Mouse (Mus musculus): ENCODE measurements around the gene Atg4d. TPM values are rescaled to one million over a fixed set of nuclear protein-coding genes. Genes with fewer than 3 reads are reported as not detected.
"Not testable (repeated sequence)": the region's sequence is repeated elsewhere in the genome, so short reads cannot be mapped to it uniquely, and the experiment has no call there.

The Atg4d gene
- polyA plus RNA-seq, 1 experiment from 2014 or later: 53.1 TPM

DNA sequence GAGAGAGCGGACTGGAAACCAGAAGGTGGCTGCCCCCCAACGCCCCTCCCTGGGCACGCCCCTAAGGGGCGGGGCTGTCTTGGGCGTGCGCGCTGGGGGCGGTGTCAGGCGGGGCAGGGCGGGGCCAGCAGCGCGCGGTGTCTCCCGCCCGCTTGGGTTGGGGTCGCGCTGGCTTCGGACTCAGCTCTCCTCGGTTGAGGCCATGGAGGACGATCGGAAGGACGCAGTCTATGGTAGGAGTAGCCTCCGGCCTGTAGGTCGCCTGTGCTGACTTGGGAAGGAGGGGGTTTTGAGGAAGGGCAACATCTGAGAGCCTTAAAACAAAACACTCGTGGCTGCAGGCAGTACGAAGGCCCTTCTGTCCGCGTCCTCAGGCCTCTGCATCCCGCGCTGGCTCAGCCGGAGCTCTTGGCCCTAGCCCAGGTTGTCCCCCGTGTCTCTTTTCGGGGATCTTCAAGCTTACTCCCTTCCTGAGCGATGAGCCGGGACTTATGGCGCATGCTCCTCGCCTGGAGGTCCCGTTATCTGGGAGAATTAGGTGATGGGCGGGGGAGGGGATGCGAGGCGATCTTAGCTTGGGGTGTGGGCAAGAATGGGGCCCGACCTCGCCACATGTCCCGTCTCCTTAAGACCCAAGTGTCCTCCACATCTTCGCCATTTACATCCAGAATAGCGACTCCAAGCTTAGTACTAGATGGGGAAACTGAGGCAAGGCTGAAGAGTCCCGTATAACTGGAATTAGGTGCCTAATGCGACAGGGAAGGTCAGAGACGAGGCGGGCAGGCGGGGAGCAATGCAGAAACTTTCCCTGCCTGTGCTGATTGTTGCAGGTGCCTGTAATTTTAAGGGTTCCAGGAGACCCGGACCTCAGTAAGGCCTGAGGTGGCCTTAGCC, 55.8 kb downstream of the Atg4d start, which contains the start of gene Slc44a2:
Gene Slc44a2 (plus strand): TSS at position 80 of the 894 bp plus-strand sequence.
- H3K4me1 ChIP-seq: peaks cover 17% of the 10 kb centered on the region
- H3K27me3 ChIP-seq: no peaks in the 10 kb centered on the region
- H3K9ac ChIP-seq (replicated peaks): peak within 1 kb of the TSS; percentile 83
- peak within 1 kb of the TSS; percentile 88 for H3K4me3 ChIP-seq
- under 1% methylated on average over 52 of the region's 52 CpGs for WGBS
- H3K4me2 ChIP-seq (replicated peaks): peak within 1 kb of the TSS; percentile 87
- H3K27ac ChIP-seq (replicated peaks): peak within 1 kb of the TSS; percentile 49
- ATAC-seq (replicated peaks): peak; percentile 93
- no peaks in the 10 kb centered on the region for H3K36me3 ChIP-seq
- no peaks in the 10 kb centered on the region for H3K9me3 ChIP-seq

DNA sequence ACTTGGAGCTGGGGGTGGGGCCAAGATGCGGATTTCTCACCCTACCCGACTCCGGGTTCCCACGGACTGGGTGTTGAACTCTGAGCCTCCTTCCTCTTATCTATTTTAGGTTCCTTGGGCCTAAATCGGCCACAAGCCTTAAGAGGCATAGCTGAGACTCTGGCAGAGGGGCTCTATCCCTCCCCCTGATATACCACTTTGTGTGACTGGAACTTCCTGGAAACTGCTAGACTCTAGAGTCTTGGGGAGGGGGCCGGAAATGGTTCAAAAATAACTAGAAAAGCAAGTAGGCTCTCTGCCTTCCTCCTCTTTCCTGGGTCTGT, 56.4 kb downstream of the Atg4d start:
- Histone ChIP-seq H3K36me3 (no peaks in the 10 kb centered on the region), H3K9me3 (no peaks in the 10 kb centered on the region), H3K4me1 (peaks cover 17% of the 10 kb centered on the region), H3K4me2 (replicated peaks) (peak overlapping the region; percentile 87), H3K27ac (replicated peaks) (0 out of 2 replicates have a peak overlapping the region, but pooled peaks have one; percentile 10), H3K4me3 (peak overlapping the region; percentile 88), H3K27me3 (no peaks in the 10 kb centered on the region), H3K9ac (replicated peaks) (peak overlapping the region; percentile 83)
- WGBS: 15% methylated on average over 6 of the region's 6 CpGs
- ATAC-seq (replicated peaks): no peak; the same call in 1 of the 2 replicates

DNA sequence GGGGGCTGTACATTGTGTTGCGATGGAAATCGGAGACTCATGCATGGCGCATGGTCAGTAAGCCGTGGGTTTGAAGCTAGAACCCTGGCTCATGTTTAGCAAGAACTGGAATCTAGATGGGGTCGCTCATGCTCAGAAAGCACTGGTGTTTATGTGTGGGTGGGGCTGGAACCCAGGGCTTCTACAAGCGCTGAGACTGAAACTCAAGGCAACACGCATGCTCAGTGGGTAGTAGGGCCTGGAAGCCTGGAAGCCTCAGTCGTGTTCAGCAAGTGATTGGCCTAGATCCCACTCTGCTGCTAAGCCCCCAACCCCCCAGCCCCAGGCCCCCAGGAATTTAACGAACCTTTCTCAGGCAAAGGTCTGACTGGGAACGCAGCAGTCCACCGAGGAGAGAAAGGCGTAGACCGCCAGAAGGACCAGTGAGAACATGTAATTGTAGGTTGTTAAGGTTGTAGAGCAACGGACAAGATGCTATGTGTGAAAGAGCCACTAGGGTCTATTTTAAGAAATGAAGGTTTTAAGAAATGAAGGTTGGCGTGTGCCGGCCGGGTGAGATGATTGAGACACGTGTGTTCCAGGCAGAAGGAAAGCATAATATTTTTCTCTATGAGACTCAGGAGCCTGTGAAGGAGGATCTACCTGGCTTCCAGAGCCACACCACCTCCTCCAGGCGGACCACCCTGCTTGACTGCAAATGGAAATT, 57.3 kb downstream of the Atg4d start:
- H3K27ac ChIP-seq (replicated peaks): no peak overlapping the region
- H3K9ac ChIP-seq (replicated peaks): no peak overlapping the region
- H3K4me1 ChIP-seq: peaks cover 17% of the 10 kb centered on the region
- H3K27me3 ChIP-seq: no peaks in the 10 kb centered on the region
- peak overlapping the region; percentile 87 for H3K4me2 ChIP-seq (replicated peaks)
- ATAC-seq (replicated peaks): no peak
- H3K36me3 ChIP-seq: no peaks in the 10 kb centered on the region
- peak overlapping the region; percentile 88 for H3K4me3 ChIP-seq
- 75% methylated on average over 19 of the region's 19 CpGs for WGBS
- H3K9me3 ChIP-seq: no peaks in the 10 kb centered on the region

DNA sequence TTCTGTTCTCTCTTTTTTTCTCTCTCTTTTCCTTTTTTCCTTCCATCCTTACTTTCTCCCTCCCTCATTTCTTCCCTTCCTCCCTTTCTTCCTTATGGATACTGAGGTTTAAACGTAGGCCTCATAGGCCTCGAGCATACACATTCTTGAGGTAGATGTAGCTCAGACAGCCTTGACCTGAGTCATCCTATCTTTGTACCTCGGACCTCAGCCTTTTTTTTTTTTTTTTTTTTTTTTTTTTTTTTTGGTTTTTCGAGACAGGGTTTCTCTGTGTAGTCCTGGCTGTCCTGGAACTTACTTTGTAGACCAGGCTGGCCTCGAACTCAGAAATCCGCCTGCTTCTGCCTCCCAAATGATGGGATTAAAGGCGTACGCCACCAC, 57.8 kb downstream of the Atg4d start:
- not testable (repeated sequence) for H3K27ac ChIP-seq (replicated peaks); ATAC-seq (replicated peaks); H3K9me3 ChIP-seq; H3K36me3 ChIP-seq; H3K27me3 ChIP-seq; H3K4me3 ChIP-seq; H3K9ac ChIP-seq (replicated peaks); H3K4me2 ChIP-seq (replicated peaks)
- peaks cover 17% of the 10 kb centered on the region for H3K4me1 ChIP-seq
- 92% methylated on average over 8 of the region's 8 CpGs for WGBS

DNA sequence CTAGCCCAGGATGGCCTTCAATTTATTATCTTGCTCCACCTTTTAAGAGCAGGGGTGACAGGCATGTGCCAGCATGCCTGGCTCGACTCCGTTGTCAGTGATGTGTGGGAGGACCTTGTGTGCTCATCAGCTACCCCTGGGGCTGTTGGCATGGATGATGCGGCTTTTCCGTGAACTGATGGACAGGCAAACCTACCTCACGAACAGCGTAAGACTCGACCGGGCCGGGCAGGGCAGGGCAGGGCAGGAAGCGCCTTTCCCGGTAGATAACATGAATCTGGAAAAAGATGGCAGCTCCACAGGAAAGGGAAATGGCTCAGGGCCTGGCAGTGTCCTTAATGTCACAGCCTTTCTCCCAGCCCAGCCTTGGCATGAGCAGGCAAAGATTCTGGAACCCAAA, 59.2 kb downstream of the Atg4d start:
- Histone ChIP-seq H3K4me1 (peaks cover 17% of the 10 kb centered on the region), H3K36me3 (no peaks in the 10 kb centered on the region), H3K9me3 (no peaks in the 10 kb centered on the region), H3K4me3 (no peak overlapping the region), H3K9ac (replicated peaks) (no peak overlapping the region), H3K4me2 (replicated peaks) (no peak overlapping the region), H3K27me3 (no peaks in the 10 kb centered on the region), H3K27ac (replicated peaks) (no peak overlapping the region)
- WGBS: 91% methylated on average over 11 of the region's 11 CpGs
- no peak for ATAC-seq (replicated peaks)

Other genes with a start within 250 kb of the Atg4d start
- 2.8 and 3.0 TPM in 2 replicates for gene Icam1, start 249.3 kb upstream of the Atg4d start, polyA plus RNA-seq (2015; fragmentation: Nextera tagmentation; extraction: Ambion mirVana)
- 0.25 TPM in 1 of 2 replicates, not detected in the other for gene Icam4, start 235.9 kb upstream of the Atg4d start, polyA plus RNA-seq (2015; fragmentation: Nextera tagmentation; extraction: Ambion mirVana)
- 1.5 and 2.2 TPM in 2 replicates for gene Icam5, start 233.2 kb upstream of the Atg4d start, polyA plus RNA-seq (2015; fragmentation: Nextera tagmentation; extraction: Ambion mirVana)
- gene Zglp1, start 198.2 kb upstream of the Atg4d start, polyA plus RNA-seq (2015; fragmentation: Nextera tagmentation; extraction: Ambion mirVana): 0.37 and 2.2 TPM in 2 replicates
- 1.3 TPM in 2 replicates for gene Gm49373, start 192.2 kb upstream of the Atg4d start, polyA plus RNA-seq (2015; fragmentation: Nextera tagmentation; extraction: Ambion mirVana)
- gene Fdx1l, start 191.7 kb upstream of the Atg4d start, polyA plus RNA-seq (2015; fragmentation: Nextera tagmentation; extraction: Ambion mirVana): 52.2 and 58.9 TPM in 2 replicates
- 1.0 and 1.3 TPM in 2 replicates for gene Gm38431, start 173.3 kb upstream of the Atg4d start, polyA plus RNA-seq (2015; fragmentation: Nextera tagmentation; extraction: Ambion mirVana)
- gene Raver1, start 173.3 kb upstream of the Atg4d start, polyA plus RNA-seq (2015; fragmentation: Nextera tagmentation; extraction: Ambion mirVana): 36.8 and 42.0 TPM in 2 replicates
- gene Tyk2, start 134.1 kb upstream of the Atg4d start, polyA plus RNA-seq (2015; fragmentation: Nextera tagmentation; extraction: Ambion mirVana): 10.3 and 11.1 TPM in 2 replicates
- gene Cdc37, start 115.3 kb upstream of the Atg4d start, polyA plus RNA-seq (2015; fragmentation: Nextera tagmentation; extraction: Ambion mirVana): 217 and 221 TPM in 2 replicates
- gene Pde4a, start 99.6 kb upstream of the Atg4d start, polyA plus RNA-seq (2015; fragmentation: Nextera tagmentation; extraction: Ambion mirVana): 23.7 and 25.9 TPM in 2 replicates
- gene Keap1, start 25.9 kb upstream of the Atg4d start, polyA plus RNA-seq (2015; fragmentation: Nextera tagmentation; extraction: Ambion mirVana): 71.6 and 72.5 TPM in 2 replicates
- 1.6 TPM in 2 replicates for gene S1pr5, start 16.9 kb upstream of the Atg4d start, polyA plus RNA-seq (2015; fragmentation: Nextera tagmentation; extraction: Ambion mirVana)
- 18.0 and 18.1 TPM in 2 replicates for gene Kri1, start 22.7 kb downstream of the Atg4d start, polyA plus RNA-seq (2015; fragmentation: Nextera tagmentation; extraction: Ambion mirVana)
- gene Cdkn2d, start 26.1 kb downstream of the Atg4d start, polyA plus RNA-seq (2015; fragmentation: Nextera tagmentation; extraction: Ambion mirVana): 91.3 and 97.9 TPM in 2 replicates
- 1.1 and 1.4 TPM in 2 replicates for gene Ap1m2, start 47.0 kb downstream of the Atg4d start, polyA plus RNA-seq (2015; fragmentation: Nextera tagmentation; extraction: Ambion mirVana)
- 77.4 and 77.8 TPM in 2 replicates for gene Slc44a2, start 55.4 kb downstream of the Atg4d start, polyA plus RNA-seq (2015; fragmentation: Nextera tagmentation; extraction: Ambion mirVana)
- 306 and 307 TPM in 2 replicates for gene Ilf3, start 102.6 kb downstream of the Atg4d start, polyA plus RNA-seq (2015; fragmentation: Nextera tagmentation; extraction: Ambion mirVana)
- gene Qtrt1, start 146.5 kb downstream of the Atg4d start, polyA plus RNA-seq (2015; fragmentation: Nextera tagmentation; extraction: Ambion mirVana): 45.7 and 49.1 TPM in 2 replicates
- gene Dnm2, start 159.6 kb downstream of the Atg4d start, polyA plus RNA-seq (2015; fragmentation: Nextera tagmentation; extraction: Ambion mirVana): 74.7 and 77.1 TPM in 2 replicates
- 56.4 and 57.7 TPM in 2 replicates for gene Tmed1, start 245.0 kb downstream of the Atg4d start, polyA plus RNA-seq (2015; fragmentation: Nextera tagmentation; extraction: Ambion mirVana)